Mouse (Mus musculus): ENCODE data around the gene Krt34. TPM values are rescaled to one million over a fixed set of nuclear protein-coding genes. Genes with fewer than 3 reads are reported as not detected.

The Krt34 gene
- not detected in 2 replicates for polyA plus RNA-seq (2014; fragmentation: Nextera tagmentation; extraction: Ambion mirVana)

- Histone ChIP-seq H3K27ac (ENCODE audit: low read depth, low read length) (no peak within 1 kb of the TSS), H3K9ac (ENCODE audit: low read length) (no peak within 1 kb of the TSS), H3K9me3 (replicated peaks; ENCODE audit: control insufficient read depth, low read length) (no peaks in the 10 kb centered on the region), H3K4me3 (ENCODE audit: low read depth, low read length) (no peak within 1 kb of the TSS), H3K27me3 (replicated peaks; ENCODE audit: control insufficient read depth, insufficient read depth, low read length) (no peaks in the 10 kb centered on the region), H3K4me2 (ENCODE audit: low read length) (no peak within 1 kb of the TSS), H3K36me3 (ENCODE audit: control insufficient read depth, insufficient read depth, low read length) (no peaks in the 10 kb centered on the region), H3K4me1 (ENCODE audit: control insufficient read depth, insufficient read depth, low read length) (no peaks in the 10 kb centered on the region)
- ATAC-seq (no peak), DNase-seq (ENCODE audit: low spot score) (no peak)
- 90% methylated on average over 6 of the region's 6 CpGs for WGBS
Observed at GRCm38 (mm10) chr11:100041454-100041853, at the start of gene Krt34. TSS of gene Krt34 (minus strand) at chr11:100041554.

GRCm38 (mm10) chr11:100088378-100089025 lies 47.1 kb upstream of the Krt34 start:
- Histone ChIP-seq H3K9ac (ENCODE audit: low read length) (no peak overlapping the region), H3K9me3 (replicated peaks; ENCODE audit: control insufficient read depth, low read length) (no peaks in the 10 kb centered on the region), H3K36me3 (ENCODE audit: control insufficient read depth, insufficient read depth, low read length) (no peaks in the 10 kb centered on the region), H3K27me3 (replicated peaks; ENCODE audit: control insufficient read depth, insufficient read depth, low read length) (no peaks in the 10 kb centered on the region), H3K4me2 (ENCODE audit: low read length) (no peak overlapping the region), H3K4me3 (ENCODE audit: low read depth, low read length) (no peak overlapping the region), H3K4me1 (ENCODE audit: control insufficient read depth, insufficient read depth, low read length) (no peaks in the 10 kb centered on the region), H3K27ac (ENCODE audit: low read depth, low read length) (no peak overlapping the region)
- whole genome bisulfite sequencing = 68% methylated on average over 7 of the region's 7 CpGs
- ATAC-seq = no peak
- no peak for DNase-seq (ENCODE audit: low spot score)

GRCm38 (mm10) chr11:100087861-100088260 lies 46.5 kb upstream of the Krt34 start, which contains the start of gene Krt32:
TSS of gene Krt32 (minus strand) at chr11:100088226.
- Histone ChIP-seq H3K9me3 (replicated peaks; ENCODE audit: control insufficient read depth, low read length) (no peaks in the 10 kb centered on the region), H3K36me3 (ENCODE audit: control insufficient read depth, insufficient read depth, low read length) (no peaks in the 10 kb centered on the region), H3K4me1 (ENCODE audit: control insufficient read depth, insufficient read depth, low read length) (no peaks in the 10 kb centered on the region), H3K4me2 (ENCODE audit: low read length) (no peak within 1 kb of the TSS), H3K4me3 (ENCODE audit: low read depth, low read length) (no peak within 1 kb of the TSS), H3K27me3 (replicated peaks; ENCODE audit: control insufficient read depth, insufficient read depth, low read length) (no peaks in the 10 kb centered on the region), H3K27ac (ENCODE audit: low read depth, low read length) (no peak within 1 kb of the TSS), H3K9ac (ENCODE audit: low read length) (no peak within 1 kb of the TSS)
- 92% methylated on average over 10 of the region's 10 CpGs for WGBS
- DNase-seq (ENCODE audit: low spot score) = no peak
- ATAC-seq = no peak

- Histone ChIP-seq H3K27ac (ENCODE audit: low read depth, low read length) (no peak overlapping the region), H3K4me3 (ENCODE audit: low read depth, low read length) (no peak overlapping the region), H3K36me3 (ENCODE audit: control insufficient read depth, insufficient read depth, low read length) (no peaks in the 10 kb centered on the region), H3K27me3 (replicated peaks; ENCODE audit: control insufficient read depth, insufficient read depth, low read length) (no peaks in the 10 kb centered on the region), H3K9ac (ENCODE audit: low read length) (no peak overlapping the region), H3K9me3 (replicated peaks; ENCODE audit: control insufficient read depth, low read length) (no peaks in the 10 kb centered on the region), H3K4me1 (ENCODE audit: control insufficient read depth, insufficient read depth, low read length) (no peaks in the 10 kb centered on the region), H3K4me2 (ENCODE audit: low read length) (no peak overlapping the region)
- DNase-seq (ENCODE audit: low spot score) (peak; percentile 7), ATAC-seq (no peak)
- WGBS = 54% methylated on average over 1 of the region's 1 CpGs
Observed at GRCm38 (mm10) chr11:100073873-100074272, 32.5 kb upstream of the Krt34 start.

GRCm38 (mm10) chr11:100067293-100068036 lies 26.1 kb upstream of the Krt34 start:
- H3K4me1 ChIP-seq (ENCODE audit: control insufficient read depth, insufficient read depth, low read length) = no peaks in the 10 kb centered on the region
- WGBS = 92% methylated on average over 17 of the region's 17 CpGs
- no peak overlapping the region for H3K27ac ChIP-seq (ENCODE audit: low read depth, low read length)
- H3K4me2 ChIP-seq (ENCODE audit: low read length) = no peak overlapping the region
- no peaks in the 10 kb centered on the region for H3K27me3 ChIP-seq (replicated peaks; ENCODE audit: control insufficient read depth, insufficient read depth, low read length)
- H3K9me3 ChIP-seq (replicated peaks; ENCODE audit: control insufficient read depth, low read length) = no peaks in the 10 kb centered on the region
- DNase-seq (ENCODE audit: low spot score) (no peak), ATAC-seq (no peak)
- H3K36me3 ChIP-seq (ENCODE audit: control insufficient read depth, insufficient read depth, low read length) = no peaks in the 10 kb centered on the region
- no peak overlapping the region for H3K9ac ChIP-seq (ENCODE audit: low read length)
- no peak overlapping the region for H3K4me3 ChIP-seq (ENCODE audit: low read depth, low read length)

GRCm38 (mm10) chr11:100066236-100067010 lies 25.1 kb upstream of the Krt34 start:
- Histone ChIP-seq H3K27ac (ENCODE audit: low read depth, low read length) (no peak overlapping the region), H3K4me1 (ENCODE audit: control insufficient read depth, insufficient read depth, low read length) (no peaks in the 10 kb centered on the region), H3K4me2 (ENCODE audit: low read length) (no peak overlapping the region), H3K36me3 (ENCODE audit: control insufficient read depth, insufficient read depth, low read length) (no peaks in the 10 kb centered on the region), H3K9me3 (replicated peaks; ENCODE audit: control insufficient read depth, low read length) (no peaks in the 10 kb centered on the region), H3K4me3 (ENCODE audit: low read depth, low read length) (no peak overlapping the region), H3K9ac (ENCODE audit: low read length) (no peak overlapping the region), H3K27me3 (replicated peaks; ENCODE audit: control insufficient read depth, insufficient read depth, low read length) (no peaks in the 10 kb centered on the region)
- no peak for DNase-seq (ENCODE audit: low spot score)
- WGBS = 71% methylated on average over 12 of the region's 12 CpGs
- no peak for ATAC-seq

GRCm38 (mm10) chr11:100058875-100059274 lies 17.5 kb upstream of the Krt34 start:
- no peak overlapping the region for H3K27ac ChIP-seq (ENCODE audit: low read depth, low read length)
- no peaks in the 10 kb centered on the region for H3K27me3 ChIP-seq (replicated peaks; ENCODE audit: control insufficient read depth, insufficient read depth, low read length)
- no peak overlapping the region for H3K4me2 ChIP-seq (ENCODE audit: low read length)
- DNase-seq (ENCODE audit: low spot score) (peak; percentile 29), ATAC-seq (no peak)
- H3K9me3 ChIP-seq (replicated peaks; ENCODE audit: control insufficient read depth, low read length) = no peaks in the 10 kb centered on the region
- H3K4me3 ChIP-seq (ENCODE audit: low read depth, low read length) = no peak overlapping the region
- no peaks in the 10 kb centered on the region for H3K36me3 ChIP-seq (ENCODE audit: control insufficient read depth, insufficient read depth, low read length)
- WGBS = 55% methylated on average over 8 of the region's 8 CpGs
- no peaks in the 10 kb centered on the region for H3K4me1 ChIP-seq (ENCODE audit: control insufficient read depth, insufficient read depth, low read length)
- no peak overlapping the region for H3K9ac ChIP-seq (ENCODE audit: low read length)

GRCm38 (mm10) chr11:100055686-100056655 lies 14.6 kb upstream of the Krt34 start:
- H3K9me3 ChIP-seq (replicated peaks; ENCODE audit: control insufficient read depth, low read length) = no peaks in the 10 kb centered on the region
- no peaks in the 10 kb centered on the region for H3K36me3 ChIP-seq (ENCODE audit: control insufficient read depth, insufficient read depth, low read length)
- H3K27ac ChIP-seq (ENCODE audit: low read depth, low read length) = no peak overlapping the region
- no peaks in the 10 kb centered on the region for H3K27me3 ChIP-seq (replicated peaks; ENCODE audit: control insufficient read depth, insufficient read depth, low read length)
- DNase-seq (ENCODE audit: low spot score) = no peak
- no peak for ATAC-seq
- no peak overlapping the region for H3K4me3 ChIP-seq (ENCODE audit: low read depth, low read length)
- H3K4me2 ChIP-seq (ENCODE audit: low read length) = no peak overlapping the region
- 81% methylated on average over 9 of the region's 9 CpGs for WGBS
- H3K9ac ChIP-seq (ENCODE audit: low read length) = no peak overlapping the region
- H3K4me1 ChIP-seq (ENCODE audit: control insufficient read depth, insufficient read depth, low read length) = no peaks in the 10 kb centered on the region

All from forebrain, embryonic 14.5 days (tissue).